Mouse (Mus musculus) ES-Bruce4 (cell line): Measurements from ENCODE around the gene Ppp1r27.

Experiments
- CTCF ChIP-seq: IDR thresholded peaks from one replicate; pipeline ENCODE4 v1.8.1; 2011; ENCODE audit warnings: low read depth, low read length
- POLR2A ChIP-seq: IDR thresholded peaks from one replicate; pipeline ENCODE4 v1.8.1; 2011; ENCODE audit warnings: low read length; ENCODE audit not compliant: insufficient read depth

DNA sequence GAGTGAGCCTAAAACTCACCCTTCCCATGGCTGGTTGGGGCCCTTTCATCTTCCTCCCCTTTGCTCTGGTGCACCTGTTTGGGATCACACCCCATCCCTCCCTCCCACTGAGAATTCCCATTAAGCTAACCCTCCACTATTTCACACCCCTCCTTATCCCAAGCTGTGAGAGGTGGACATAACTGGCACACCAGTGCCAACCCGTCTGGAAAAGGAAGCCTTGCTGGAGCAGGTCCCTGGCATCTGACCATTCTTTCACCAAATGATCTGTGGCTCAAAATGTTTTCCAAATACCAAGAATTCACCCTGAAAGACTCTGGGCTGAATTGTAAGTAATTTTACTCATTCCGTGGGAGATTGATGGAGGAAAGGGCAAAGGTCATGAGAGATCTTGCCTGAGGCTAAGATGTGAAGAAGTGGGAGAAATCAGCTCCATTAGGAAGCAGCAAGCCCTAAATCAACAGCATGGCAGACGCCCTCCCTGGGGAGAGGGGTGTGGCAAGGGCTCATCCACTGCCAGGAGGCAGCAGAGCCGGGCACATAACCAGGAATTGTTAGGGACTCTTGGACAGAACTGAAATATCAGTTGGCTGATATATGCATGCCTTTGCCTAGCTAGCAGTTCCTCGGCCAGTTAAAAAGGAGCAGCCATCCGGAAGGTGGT, 38.0 kb downstream of the Ppp1r27 start:
- TF ChIP-seq POLR2A (no peak), CTCF (no peak)
